Mouse (Mus musculus): ENCODE data around the gene Gm10118.

GRCm38 (mm10) chr10:63951481-63951880, 24.2 kb upstream of the Gm10118 start:
- no peak for TF ChIP-seq MAX (IDR thresholded peaks at IDR 0.05; ENCODE audit: low read depth)
- TF ChIP-seq POLR2A (IDR thresholded peaks at IDR 0.05; ENCODE audit: insufficient read length, low read depth), result no peak
- no peak for TF ChIP-seq USF1 (IDR thresholded peaks at IDR 0.05; ENCODE audit: low read depth)
- no peak for TF ChIP-seq TCF12 (IDR thresholded peaks at IDR 0.05; ENCODE audit: insufficient read depth, poor library complexity, severe bottlenecking)
- TF ChIP-seq TCF3 (IDR thresholded peaks at IDR 0.05; ENCODE audit: insufficient read length, low read depth), result no peak
- no peak for TF ChIP-seq POLR2AphosphoS2 (IDR thresholded peaks at IDR 0.05; ENCODE audit: insufficient read length, low read depth)
- no peak for TF ChIP-seq MYOG (IDR thresholded peaks at IDR 0.05; ENCODE audit: control insufficient read depth in 1 of 3, insufficient read depth in 1 of 3, insufficient read length in 2 of 3, low read depth in 2 of 3)
- TF ChIP-seq CEBPB (IDR thresholded peaks at IDR 0.05; ENCODE audit: insufficient read depth, poor library complexity, severe bottlenecking), result no peak
- no peak for TF ChIP-seq E2F4 (IDR thresholded peaks at IDR 0.05; ENCODE audit: insufficient read depth)
- no peak for TF ChIP-seq MYOD1 (IDR thresholded peaks at IDR 0.05; ENCODE audit: control insufficient read depth in 1 of 3, insufficient read length in 2 of 3, low read depth in 2 of 3)
- no peak for TF ChIP-seq REST (IDR thresholded peaks at IDR 0.05; ENCODE audit: insufficient read depth, insufficient read length)
- TF ChIP-seq SRF (IDR thresholded peaks at IDR 0.05; ENCODE audit: control insufficient read depth, insufficient read length, low read depth), result no peak
